Mouse (Mus musculus): ENCODE measurements around the gene Rps27a.

- TF ChIP-seq CTCF (IDR thresholded peaks at IDR 0.05; ENCODE audit: extremely low read depth, insufficient read depth, insufficient read length, insufficient replicate concordance) = no peak
- TF ChIP-seq POLR2A (IDR thresholded peaks at IDR 0.05; ENCODE audit: low read depth, low read length) = no peak
Measured at GRCm38 (mm10) chr11:29509421-29509820, 38.5 kb downstream of the Rps27a start.

Data from spleen, adult 2 months (tissue).